Mouse (Mus musculus) embryonic stem cell, embryonic (primary cell): Measurements from ENCODE around the gene Fam136a.

Source experiments
- CTCF ChIA-PET, 4 experiments: fragments of 300-600 bp in 2 of 4; fragments of 350-600 bp in 2 of 4; sonication (Branson Sonifier 250); formaldehyde crosslinking; loops; one replicate each; lab custom pipeline; 2022; ENCODE audit warnings: inconsistent platforms in 2 of 4; lab: Charles Lee
- POLR2A ChIA-PET, 4 experiments: fragments of 300-600 bp in 2 of 4; fragments of 350-600 bp in 2 of 4; sonication (Branson Sonifier 250); formaldehyde crosslinking; loops; one replicate each; lab custom pipeline; 2022; ENCODE audit warnings: antibody characterized with exemption in 4 of 4, inconsistent platforms in 1 of 4; lab: Charles Lee

The Fam136a gene

DNA sequence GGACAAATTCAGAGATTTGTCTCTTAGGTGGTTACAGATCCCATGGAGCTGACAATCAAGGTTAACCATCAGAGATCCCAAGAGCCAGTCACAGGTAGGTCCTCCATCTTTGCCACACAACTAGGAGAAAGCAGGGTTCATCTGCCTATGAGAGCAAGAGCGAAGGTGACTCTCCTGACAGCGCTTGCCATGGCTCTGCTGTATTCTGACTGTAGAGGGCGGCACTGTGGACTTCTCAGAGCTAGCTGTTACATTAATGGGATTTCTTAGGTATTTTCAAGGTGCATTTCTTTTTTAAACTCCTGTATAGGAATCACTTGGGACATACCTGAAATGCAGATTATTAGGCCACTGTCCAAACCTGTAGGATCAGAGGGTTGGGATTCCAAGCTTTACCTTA lies 10.5 kb upstream of the Fam136a start:
- ChIA-PET CTCF (interaction anchor here in 3 of 4 experiments (0.6 to 1.9 kb wide), 9 partner anchors 9 to 1285 kb away, joined by 3 to 7 read pairs (median 4); no protein-coding TSS in a partner anchor), POLR2A (interaction anchor here in 2 of 4 experiments (0.6 to 1.6 kb wide), 5 partner anchors 9 to 52 kb away, joined by 3 to 5 read pairs (median 4); no protein-coding TSS in a partner anchor)

DNA sequence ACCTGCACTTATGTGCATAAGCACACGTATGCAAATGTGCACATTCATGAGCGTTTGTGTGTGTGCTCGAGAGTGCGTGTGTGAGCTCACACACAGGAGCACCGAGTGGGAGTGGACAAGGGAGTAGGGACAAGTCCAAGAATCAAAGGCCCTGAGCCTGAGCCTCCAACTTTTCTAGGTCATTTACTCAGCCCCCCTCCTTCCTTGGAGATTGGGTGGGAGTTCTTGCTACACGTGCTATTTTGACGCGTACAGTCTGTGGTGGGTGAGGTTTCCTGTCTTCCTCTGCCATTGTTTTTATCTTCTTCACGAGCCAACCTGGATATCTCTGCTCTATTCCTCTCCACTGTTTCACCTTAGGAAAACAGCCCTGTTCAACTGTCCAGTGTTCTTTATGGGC lies 8.5 kb upstream of the Fam136a start:
- CTCF ChIA-PET: interaction anchor here (0.6 to 1.8 kb wide), 6 partner anchors 8 to 336 kb away, joined by 3 to 9 read pairs (median 4); partner anchors contain the start of gene Fam136a (in 2 of the 4)
- POLR2A ChIA-PET: interaction anchor here in 2 of 4 experiments (0.6 to 1.5 kb wide), 3 partner anchors 8 to 14 kb away, joined by 3 to 8 read pairs (median 5); partner anchors contain the start of genes Fam136a (in 2 of the 2) and Snrpg (in 1 of the 2)

DNA sequence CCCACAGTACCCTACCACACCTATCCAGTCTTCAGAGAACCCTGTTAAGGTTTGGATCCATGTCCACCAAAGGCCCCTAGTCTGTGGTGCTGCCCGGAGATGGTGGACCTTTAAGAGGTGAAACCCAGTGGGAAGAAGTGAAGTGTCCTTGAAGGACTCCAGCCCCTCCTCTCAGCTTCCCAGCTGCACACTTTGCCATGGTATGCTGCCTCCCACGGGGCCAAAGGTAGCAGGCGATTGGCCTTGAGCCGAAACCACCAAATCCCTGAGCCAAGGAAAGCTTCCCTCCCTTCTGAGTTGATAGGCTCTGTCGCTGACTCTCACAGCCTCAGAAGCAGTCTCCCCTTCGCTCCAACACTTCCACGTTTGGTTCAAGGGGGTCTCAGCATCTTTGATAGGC lies 4.8 kb upstream of the Fam136a start:
- ChIA-PET POLR2A (interaction anchor here in 2 of 4 experiments (0.6 to 2.6 kb wide), 3 partner anchors 11 to 233 kb away, joined by 3 to 11 read pairs (median 4); partner anchors contain the start of gene Snrpg (in 1 of the 2)), CTCF (interaction anchor here in 1 of 4 experiments (0.6 kb wide), 1 partner anchor 358 kb away, joined by 6 read pairs; no protein-coding TSS in a partner anchor)

DNA sequence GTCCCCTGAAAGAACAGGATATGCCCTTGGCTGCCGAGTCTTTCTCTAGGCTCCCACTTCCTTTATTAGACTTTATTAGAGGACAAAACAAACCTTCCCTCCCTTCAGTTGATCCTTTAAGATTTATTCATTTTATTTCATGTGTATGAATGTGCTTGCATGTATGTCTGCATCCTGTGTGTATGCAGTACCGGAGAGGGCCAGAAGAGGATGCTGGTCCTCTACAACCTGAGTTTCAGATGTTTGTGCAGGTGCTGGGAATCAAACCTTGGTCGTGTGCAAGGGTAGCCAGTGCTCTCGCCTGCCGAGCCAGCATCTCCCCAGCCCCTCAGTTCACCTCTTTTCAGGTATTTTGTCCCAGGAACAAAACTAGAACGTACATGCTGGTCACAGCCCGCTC lies 4.1 kb upstream of the Fam136a start:
- CTCF ChIA-PET: no interaction called here
- POLR2A ChIA-PET: interaction anchor here in 1 of 4 experiments (2.6 kb wide), 1 partner anchor 10 kb away, joined by 11 read pairs; the partner anchor contains the start of gene Snrpg

DNA sequence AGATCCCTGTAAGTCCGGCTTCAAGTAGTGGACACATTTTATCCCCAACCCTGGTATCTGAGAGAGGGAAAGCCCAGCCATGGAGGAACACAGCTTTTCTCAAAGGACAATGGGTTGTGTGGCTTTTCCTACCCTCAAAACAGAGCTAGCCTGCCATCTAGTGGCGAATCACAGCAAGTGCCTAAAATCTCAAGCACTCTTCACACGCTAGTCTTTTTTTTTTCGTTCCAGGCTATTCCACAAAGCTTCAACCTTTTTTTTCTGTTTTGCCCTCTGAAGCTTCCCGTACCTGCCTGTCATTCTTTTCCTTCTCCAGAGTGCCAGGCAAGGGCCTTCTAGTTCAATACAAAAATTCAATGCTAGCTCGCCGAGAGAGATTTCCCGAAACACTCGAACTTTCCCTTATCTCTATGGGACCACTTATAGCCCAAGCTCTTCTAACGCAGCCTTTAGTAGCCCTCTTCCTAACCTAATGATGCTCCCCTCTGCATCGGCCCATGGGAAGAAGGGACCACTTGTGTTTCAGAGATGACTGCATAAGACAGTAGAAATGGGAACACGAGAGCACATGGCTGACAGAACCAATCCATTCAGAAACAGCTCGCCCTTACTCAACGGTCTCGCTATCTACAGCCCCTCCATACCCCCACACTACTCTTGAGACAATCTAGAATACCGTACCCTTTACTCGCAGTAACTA lies 854 bp upstream of the Fam136a start:
- CTCF ChIA-PET: interaction anchor here (0.5 to 2.9 kb wide), 122 partner anchors 7 to 841 kb away, joined by 3 to 37 read pairs (median 4); partner anchors contain the start of genes Pcyox1 (in 3 of the 4), Tgfa (in 2 of the 4) and Nat8f1 (in 1 of the 4)
- POLR2A ChIA-PET: interaction anchor here in 3 of 4 experiments (0.5 to 4.9 kb wide), 93 partner anchors 8 to 1259 kb away, joined by 3 to 47 read pairs (median 4); partner anchors contain the start of genes C87436 (in 3 of the 3), Pcyox1 (in 3 of the 3), Dusp11 (in 2 of the 3) and Tia1 (in 2 of the 3)

DNA sequence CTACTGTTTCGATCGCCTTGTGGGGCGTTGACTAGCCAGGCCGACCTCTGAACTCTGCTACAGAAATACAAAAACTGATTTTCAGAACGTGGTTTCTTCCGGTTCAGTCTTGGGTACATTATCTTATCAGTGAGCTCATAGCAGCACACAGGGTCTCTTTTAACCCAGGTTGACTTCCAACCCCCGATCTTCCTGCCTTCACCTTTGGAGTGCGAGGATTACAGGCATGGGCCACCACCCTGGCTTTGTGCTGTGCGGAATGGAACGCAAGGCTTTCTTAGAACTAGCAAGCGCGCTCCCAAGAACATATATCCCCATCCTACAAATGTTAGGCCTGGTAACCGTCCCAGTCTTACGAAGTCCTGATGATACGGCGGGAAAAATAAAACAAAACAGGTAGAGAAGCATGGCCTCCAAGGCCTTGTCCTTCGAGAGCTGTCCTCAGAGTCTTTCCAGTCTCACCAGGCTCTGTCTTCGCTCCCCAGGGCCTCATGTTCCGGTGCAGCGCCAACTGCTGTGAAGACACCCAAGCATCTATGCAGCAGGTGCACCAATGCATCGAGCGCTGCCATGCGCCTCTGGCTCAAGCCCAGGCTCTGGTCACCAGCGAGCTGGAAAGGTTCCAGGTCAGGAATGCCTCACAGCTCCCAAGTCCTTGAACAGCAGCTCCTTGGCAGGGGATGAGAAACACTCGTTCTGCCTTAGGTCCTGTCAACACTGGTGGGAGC lies 843 bp downstream of the Fam136a start:
- ChIA-PET POLR2A (interaction anchor here in 3 of 4 experiments (0.5 to 4.9 kb wide), 62 partner anchors 8 to 915 kb away, joined by 3 to 47 read pairs (median 5); partner anchors contain the start of genes Pcyox1 (in 3 of the 3), Dusp11 (in 2 of the 3), C87436 (in 1 of the 3) and Cct7 (in 1 of the 3)), CTCF (interaction anchor here (0.6 to 2.9 kb wide), 21 partner anchors 8 to 172 kb away, joined by 3 to 37 read pairs (median 7); partner anchors contain the start of genes Pcyox1 (in 2 of the 4), C87436 (in 1 of the 4) and Tia1 (in 1 of the 4))

DNA sequence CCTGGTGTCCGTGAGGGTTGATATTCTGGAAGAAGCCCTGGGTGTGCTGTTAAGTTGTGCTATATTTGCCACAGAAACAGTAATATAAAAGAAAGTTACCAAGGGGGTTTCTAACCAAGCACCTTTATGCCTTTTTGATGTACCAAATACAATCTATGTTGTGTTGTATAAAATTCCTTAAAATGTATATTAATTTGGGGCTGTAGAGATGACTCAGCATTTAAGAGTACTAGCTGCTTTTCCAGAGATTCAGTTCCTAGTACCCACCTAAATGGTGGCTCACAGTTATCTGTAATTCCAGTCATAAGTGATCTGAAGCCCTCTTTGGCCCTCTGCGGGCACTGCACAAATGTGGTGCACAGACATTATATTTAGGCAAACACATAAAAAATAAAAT lies 1.4 kb downstream of the Fam136a start:
- ChIA-PET POLR2A (interaction anchor here in 3 of 4 experiments (0.5 to 4.9 kb wide), 28 partner anchors 12 to 915 kb away, joined by 3 to 47 read pairs (median 9); partner anchors contain the start of genes Pcyox1 (in 2 of the 3), C87436 (in 1 of the 3), Cct7 (in 1 of the 3) and Dusp11 (in 1 of the 3)), CTCF (interaction anchor here in 1 of 4 experiments (0.6 kb wide), 1 partner anchor 161 kb away, joined by 3 read pairs; no protein-coding TSS in a partner anchor)

DNA sequence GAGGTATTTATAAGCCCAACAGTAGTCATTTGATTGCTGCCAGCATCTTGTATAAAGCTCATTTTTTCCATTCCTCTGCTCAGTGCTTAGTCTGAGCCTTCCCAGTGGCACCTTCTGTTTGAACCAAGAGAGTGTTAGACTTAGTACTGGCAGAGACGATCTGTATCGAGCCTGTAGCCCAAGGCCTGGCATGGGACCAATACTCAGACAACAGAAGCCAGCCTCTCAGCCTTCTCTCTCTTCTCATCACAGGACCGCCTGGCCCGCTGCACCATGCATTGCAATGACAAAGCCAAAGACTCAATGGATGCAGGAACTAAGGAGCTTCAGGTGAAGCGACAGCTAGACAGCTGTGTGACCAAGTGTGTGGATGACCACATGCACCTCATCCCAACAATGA lies 3.0 kb downstream of the Fam136a start:
- CTCF ChIA-PET: no interaction called here
- POLR2A ChIA-PET: interaction anchor here in 2 of 4 experiments (0.8 to 2.5 kb wide), 6 partner anchors 29 to 226 kb away, joined by 3 to 10 read pairs (median 4); partner anchors contain the start of genes Pcyox1 (in 1 of the 2) and Tia1 (in 1 of the 2)

DNA sequence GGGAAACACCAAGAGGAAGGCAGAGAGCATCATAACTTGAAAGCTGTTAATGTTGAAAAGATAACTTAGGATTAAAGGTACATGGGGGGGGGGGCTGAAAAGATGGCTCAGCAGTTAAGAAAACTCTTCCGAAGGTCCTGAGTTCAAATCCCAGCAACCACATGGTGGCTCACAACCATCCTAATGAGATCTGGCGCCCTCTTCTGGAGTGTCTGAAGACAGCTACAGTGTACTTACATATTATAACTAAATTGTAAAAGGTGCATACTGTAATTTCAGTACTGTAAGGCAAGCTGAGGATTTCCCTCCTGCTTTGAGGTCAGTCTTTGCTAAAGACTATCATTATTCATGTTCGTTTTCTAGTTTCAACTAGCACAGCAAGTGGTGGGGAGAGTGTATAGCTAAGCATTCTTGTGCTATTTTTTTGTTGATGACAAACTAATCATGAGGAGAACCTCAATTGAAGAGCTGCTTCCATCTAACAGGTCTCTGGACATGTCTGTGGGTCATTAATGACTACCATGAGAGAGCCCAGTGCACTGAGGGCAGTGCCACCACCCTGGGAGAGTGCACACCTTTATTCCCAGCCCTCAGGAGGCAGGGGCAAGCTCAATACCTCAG lies 4.8 kb downstream of the Fam136a start:
- POLR2A ChIA-PET: interaction anchor here (0.6 to 7.2 kb wide), 58 partner anchors 10 to 1732 kb away, joined by 3 to 96 read pairs (median 5); partner anchors contain the start of genes Pcyox1 (in 4 of the 4), C87436 (in 2 of the 4), Pradc1 (in 2 of the 4) and Tia1 (in 2 of the 4)
- CTCF ChIA-PET: interaction anchor here (0.6 to 2.4 kb wide), 16 partner anchors 18 to 412 kb away, joined by 3 to 10 read pairs (median 4); partner anchors contain the start of gene C87436 (in 1 of the 4)

DNA sequence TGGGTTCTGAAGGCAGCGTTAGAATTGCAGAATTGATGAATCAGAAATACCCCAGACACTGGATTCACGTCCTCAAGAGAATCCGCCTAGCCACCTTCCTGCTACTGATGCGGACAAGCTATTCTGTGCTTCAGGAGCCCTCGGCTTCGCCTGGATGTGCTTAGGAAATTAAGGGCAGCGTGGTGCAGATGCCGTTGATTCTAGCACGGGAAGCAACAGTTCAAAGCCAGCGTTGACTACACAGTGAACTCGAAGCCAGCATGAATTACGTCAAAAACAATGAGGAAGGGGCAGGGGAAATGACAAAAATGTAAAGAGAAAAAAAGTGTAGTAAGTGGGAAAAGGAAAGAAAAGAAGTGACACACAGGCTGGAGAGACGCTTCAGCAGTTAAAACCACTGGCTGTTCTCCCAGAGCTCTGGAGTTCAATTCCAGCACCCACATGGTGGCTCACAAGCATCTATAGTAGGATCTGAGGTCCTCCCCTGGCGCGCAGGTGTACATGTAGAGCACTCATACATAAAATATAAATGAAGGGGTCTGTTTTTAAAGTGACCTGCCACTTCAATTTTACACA lies 5.4 kb downstream of the Fam136a start, which contains the start of gene Snrpg:
TSS of gene Snrpg (plus strand) at position 541 of the 576 bp plus-strand sequence.
- ChIA-PET CTCF (interaction anchor here (0.5 to 2.4 kb wide), 22 partner anchors 17 to 794 kb away, joined by 3 to 15 read pairs (median 4); partner anchors contain the start of gene C87436 (in 1 of the 4)), POLR2A (interaction anchor here (0.6 to 7.2 kb wide), 81 partner anchors 9 to 919 kb away, joined by 3 to 96 read pairs (median 5); partner anchors contain the start of genes Pcyox1 (in 4 of the 4), Tia1 (in 3 of the 4), C87436 (in 2 of the 4) and Pradc1 (in 2 of the 4))

DNA sequence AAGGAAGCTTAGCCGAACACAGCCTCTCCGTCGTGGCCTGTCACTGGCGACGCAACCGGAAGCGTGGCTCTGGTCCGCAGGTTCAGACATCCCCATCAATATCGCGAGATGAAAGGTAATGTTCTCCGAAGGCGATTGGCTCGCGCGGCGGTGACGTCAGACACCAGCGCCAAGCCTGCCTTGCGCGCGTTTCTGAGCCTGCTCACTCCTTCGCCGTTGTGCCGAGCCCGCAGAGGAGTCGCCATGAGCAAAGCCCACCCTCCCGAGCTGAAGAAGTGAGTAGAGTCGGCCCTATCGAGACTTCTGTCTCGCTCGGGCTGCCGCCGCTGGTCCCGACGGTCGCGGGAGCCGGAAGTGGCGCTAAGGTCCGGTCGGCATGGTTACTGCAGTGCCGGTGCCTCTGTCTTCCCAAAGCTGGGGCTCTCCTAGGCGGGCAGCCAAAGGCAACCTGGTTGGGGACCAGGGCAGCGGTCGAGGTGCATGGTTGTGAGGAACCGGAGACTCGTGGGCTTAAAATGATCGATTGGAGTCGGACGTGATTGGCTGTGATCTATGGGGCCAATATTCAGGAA lies 6.0 kb downstream of the Fam136a start:
- CTCF ChIA-PET: interaction anchor here (0.5 to 2.4 kb wide), 22 partner anchors 17 to 795 kb away, joined by 3 to 15 read pairs (median 4); partner anchors contain the start of gene C87436 (in 1 of the 4)
- POLR2A ChIA-PET: interaction anchor here (0.6 to 7.2 kb wide), 91 partner anchors 8 to 920 kb away, joined by 3 to 96 read pairs (median 4); partner anchors contain the start of genes C87436 (in 3 of the 4), Pcyox1 (in 3 of the 4), Pradc1 (in 3 of the 4) and Tia1 (in 3 of the 4)

DNA sequence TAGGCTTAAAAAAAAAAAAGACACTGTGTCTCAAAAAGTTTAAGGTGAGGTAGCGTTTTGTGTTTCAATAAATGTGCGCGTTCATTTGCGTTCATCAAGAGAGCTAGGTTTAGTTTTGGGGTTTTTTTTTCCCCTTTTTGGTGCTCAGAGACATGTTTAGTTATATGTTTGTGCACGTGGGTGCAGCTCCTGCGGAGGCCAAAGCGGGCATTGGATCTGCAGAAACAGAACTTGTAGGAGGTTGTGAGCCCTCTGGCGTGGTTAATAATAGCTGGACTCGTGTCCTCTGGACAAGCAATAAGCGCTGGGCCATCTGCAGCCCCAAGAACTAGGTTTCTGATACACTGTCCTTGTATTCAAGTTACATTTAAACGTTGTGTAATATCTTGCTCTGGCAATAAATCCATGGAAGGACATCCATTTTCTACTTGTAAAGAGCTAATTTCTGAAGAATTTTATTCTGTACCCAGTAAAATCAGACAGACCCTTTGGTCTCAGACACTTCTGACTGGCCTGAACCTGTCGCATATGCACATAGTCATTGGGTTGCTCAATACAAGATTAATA lies 6.6 kb downstream of the Fam136a start:
- CTCF ChIA-PET: interaction anchor here (0.6 to 2.4 kb wide), 13 partner anchors 7 to 368 kb away, joined by 3 to 8 read pairs (median 4); partner anchors contain the start of gene C87436 (in 1 of the 4)

DNA sequence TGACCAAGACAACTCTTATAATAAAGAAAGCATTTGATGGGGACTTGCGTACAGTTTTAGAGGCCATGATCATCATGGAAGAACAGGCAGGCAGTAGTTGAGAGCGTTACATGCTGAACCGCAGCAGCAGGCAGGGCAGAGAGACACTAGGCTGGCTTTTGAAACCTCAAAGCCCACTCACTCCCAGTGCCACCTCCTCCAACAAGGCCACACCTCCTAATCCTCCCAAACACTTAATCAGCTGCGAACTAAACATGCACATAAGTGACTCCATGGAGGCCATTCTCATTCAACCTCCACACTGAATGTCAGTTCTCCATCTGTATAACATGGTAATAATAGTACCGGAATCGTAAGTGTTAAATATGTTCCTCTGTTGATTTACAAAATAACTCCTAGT lies 8.1 kb downstream of the Fam136a start:
- POLR2A ChIA-PET: interaction anchor here in 3 of 4 experiments (0.8 to 7.2 kb wide), 23 partner anchors 8 to 923 kb away, joined by 3 to 96 read pairs (median 4); partner anchors contain the start of genes Pcyox1 (in 3 of the 3), C87436 (in 2 of the 3), Fam136a (in 1 of the 3) and Tia1 (in 1 of the 3)

More for the DNA sequence above, 6.6 kb downstream of the Fam136a start:
- POLR2A ChIA-PET: interaction anchor here (0.6 to 7.2 kb wide), 76 partner anchors 8 to 920 kb away, joined by 3 to 96 read pairs (median 5); partner anchors contain the start of genes C87436 (in 3 of the 4), Pcyox1 (in 3 of the 4), Pradc1 (in 3 of the 4) and Tia1 (in 3 of the 4)

DNA sequence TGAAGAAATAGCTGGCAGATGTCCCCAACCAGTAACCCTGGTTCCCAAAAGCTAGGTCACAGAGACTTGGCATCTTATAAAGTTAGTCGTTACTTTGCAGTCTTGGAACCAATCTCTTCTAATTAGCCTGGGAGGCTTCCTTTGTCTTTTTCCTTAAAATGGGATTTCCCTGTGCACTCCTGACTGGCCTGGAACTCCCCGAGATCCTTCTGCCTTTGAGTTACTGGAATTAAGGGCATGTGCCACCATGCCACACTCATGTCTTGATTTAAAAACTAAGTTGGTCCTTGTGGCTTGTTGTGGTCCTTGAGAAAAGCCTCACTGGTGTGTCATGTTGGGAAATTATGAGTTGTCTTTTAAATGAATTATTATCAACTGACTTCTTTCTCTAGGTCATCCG lies 12.9 kb downstream of the Fam136a start:
- ChIA-PET CTCF (no interaction called here), POLR2A (interaction anchor here in 3 of 4 experiments (0.7 to 4.5 kb wide), 6 partner anchors 12 to 463 kb away, joined by 3 to 23 read pairs (median 3); partner anchors contain the start of genes Fam136a (in 3 of the 3), Nat8f1 (in 1 of the 3) and Pcyox1 (in 1 of the 3))

More for the DNA sequence above, 8.1 kb downstream of the Fam136a start:
- CTCF ChIA-PET: interaction anchor here in 3 of 4 experiments (1.1 to 1.9 kb wide), 5 partner anchors 8 to 18 kb away, joined by 3 to 6 read pairs (median 3); partner anchors contain the start of gene Fam136a (in 2 of the 3)
